Mouse (Mus musculus) limb, embryonic 11.5 days (tissue): ENCODE results near the gene Pacrg. TPM values are rescaled to one million over a fixed set of nuclear protein-coding genes. Genes with fewer than 3 reads are reported as not detected.

Experiments
- ATAC-seq: fragments of 200-750 bp; cut with Nextera tagmentation; 2 replicates; pipeline ENCODE4 v1.8.0; 2017; ENCODE audit warnings: low read depth; ENCODE audit not compliant: insufficient number of reproducible peaks, low FRiP score, low TSS enrichment
- DNase-seq: peaks from one replicate; pipeline ENCODE4 v3.0.0-alpha.2; 2015; ENCODE audit warnings: low spot score
- H3K27ac ChIP-seq: fragments of 300-500 bp; sonication (generic); replicated peaks from 2 replicates; pipeline ENCODE4 v1.5.1; 2014; ENCODE audit warnings: low read depth, mild to moderate bottlenecking, low read length
- H3K27me3 ChIP-seq: fragments of 300-500 bp; sonication (generic); 2 replicates; pipeline ENCODE4 v1.6.1; 2014; ENCODE audit warnings: mild to moderate bottlenecking, low read length, mixed read lengths; ENCODE audit not compliant: control insufficient read depth, insufficient read depth
- H3K36me3 ChIP-seq: fragments of 300-500 bp; sonication (generic); 2 replicates; pipeline ENCODE4 v1.6.1; 2014; ENCODE audit warnings: mild to moderate bottlenecking, low read length, moderate library complexity, mixed read lengths; ENCODE audit not compliant: control insufficient read depth, insufficient read depth
- H3K4me1 ChIP-seq: fragments of 300-500 bp; sonication (generic); 2 replicates; pipeline ENCODE4 v1.6.1; 2014; ENCODE audit warnings: low read length, mixed read lengths; ENCODE audit not compliant: control insufficient read depth, insufficient read depth
- H3K4me2 ChIP-seq: fragments of 300-500 bp; sonication (generic); 2 replicates; pipeline ENCODE4 v1.6.1; 2014; ENCODE audit warnings: low read depth, mild to moderate bottlenecking, moderate library complexity; ENCODE audit not compliant: severe bottlenecking
- H3K4me3 ChIP-seq: fragments of 300-500 bp; sonication (generic); 2 replicates; pipeline ENCODE4 v1.5.1; 2014; ENCODE audit warnings: low read depth, low read length
- H3K9ac ChIP-seq: fragments of 300-500 bp; sonication (generic); 2 replicates; pipeline ENCODE4 v1.6.1; 2014; ENCODE audit warnings: mild to moderate bottlenecking, low read length
- H3K9me3 ChIP-seq: fragments of 300-500 bp; sonication (generic); 2 replicates; pipeline ENCODE4 v1.6.1; 2016; ENCODE audit warnings: low read length; ENCODE audit not compliant: control insufficient read depth
- WGBS: fragments of 180-500 bp; shearing (Covaris S2); extraction: QIAGEN DNeasy Blood & Tissue Kit; methylation state at CpG from one replicate; pipeline ENCODE4 v1.1.7; 2014; 5-methylcytosine and 5-hydroxymethylcytosine counted together
- polyA plus RNA-seq: library from polyadenylated mRNA; unstranded; fragments of >200 nt; fragmentation: Nextera tagmentation; extraction: Ambion mirVana; gene quantifications from 2 replicates; pipeline ENCODE4 v1.2.1, GENCODE M21; 2014

Gene Pacrg
- polyA plus RNA-seq: 1.3 and 2.8 TPM in 2 replicates

GRCm38 (mm10) chr17:10840148-10840707 lies at the start of gene Pacrg, which contains the start of gene Prkn:
TSS of gene Pacrg (minus strand) at chr17:10840311.
TSS of gene Prkn (plus strand) at chr17:10840384.
- ATAC-seq: peak; percentile 96
- WGBS: under 1% methylated on average over 49 of the region's 58 CpGs
- H3K4me2 ChIP-seq: peak within 1 kb of the TSS; percentile 69

GRCm38 (mm10) chr17:10887924-10888323 lies 47.8 kb upstream of the Pacrg start:
- Histone ChIP-seq H3K4me3 (no peak overlapping the region), H3K27me3 (no peaks in the 10 kb centered on the region), H3K9me3 (no peaks in the 10 kb centered on the region), H3K27ac (no peak overlapping the region), H3K4me1 (no peaks in the 10 kb centered on the region), H3K4me2 (no peak overlapping the region), H3K36me3 (no peaks in the 10 kb centered on the region), H3K9ac (no peak overlapping the region)
- WGBS: 38% methylated on average over 4 of the region's 4 CpGs
- ATAC-seq (no peak), DNase-seq (no peak)

More at GRCm38 (mm10) chr17:10840148-10840707, at the start of gene Pacrg, which contains the start of gene Prkn:
- Histone ChIP-seq H3K27ac (no peak within 1 kb of the TSS), H3K27me3 (no peaks in the 10 kb centered on the region), H3K4me1 (no peaks in the 10 kb centered on the region), H3K4me3 (peak within 1 kb of the TSS; percentile 70), H3K36me3 (no peaks in the 10 kb centered on the region), H3K9ac (peak within 1 kb of the TSS; percentile 62), H3K9me3 (no peaks in the 10 kb centered on the region)
- peak; percentile 99 for DNase-seq

GRCm38 (mm10) chr17:10882260-10882659 lies 42.1 kb upstream of the Pacrg start:
- Histone ChIP-seq H3K4me2 (no peak overlapping the region), H3K27me3 (no peaks in the 10 kb centered on the region), H3K36me3 (no peaks in the 10 kb centered on the region), H3K4me1 (no peaks in the 10 kb centered on the region), H3K27ac (no peak overlapping the region), H3K9ac (no peak overlapping the region), H3K4me3 (no peak overlapping the region), H3K9me3 (no peaks in the 10 kb centered on the region)
- WGBS: 85% methylated on average over 1 of the region's 1 CpGs
- ATAC-seq (no peak), DNase-seq (no peak)

DNA sequence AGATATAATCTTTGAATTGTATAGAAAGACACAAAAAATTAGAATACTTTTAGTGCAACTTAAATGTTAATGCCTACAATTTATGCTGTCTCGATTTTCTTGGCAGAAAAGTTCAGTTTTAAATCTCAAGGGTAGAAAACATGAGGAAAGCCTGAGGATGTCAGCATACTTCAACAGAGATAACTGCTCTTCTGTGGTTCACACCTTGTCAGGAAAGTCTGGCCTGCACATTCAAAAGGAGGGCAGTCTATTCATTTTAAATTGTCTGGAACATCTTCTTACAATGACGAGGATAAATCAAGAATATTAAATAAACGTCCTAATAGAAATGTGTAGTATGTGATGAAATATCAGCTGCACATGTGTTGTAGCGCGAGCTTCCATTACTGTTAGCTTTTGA lies 38.9 kb upstream of the Pacrg start:
- no peak overlapping the region for H3K4me2 ChIP-seq
- H3K36me3 ChIP-seq: no peaks in the 10 kb centered on the region
- ATAC-seq: no peak
- DNase-seq: no peak
- H3K9ac ChIP-seq: no peak overlapping the region
- no peak overlapping the region for H3K27ac ChIP-seq
- no peaks in the 10 kb centered on the region for H3K4me1 ChIP-seq
- 87% methylated on average over 5 of the region's 5 CpGs for WGBS
- H3K4me3 ChIP-seq: no peak overlapping the region
- H3K27me3 ChIP-seq: no peaks in the 10 kb centered on the region
- H3K9me3 ChIP-seq: no peaks in the 10 kb centered on the region

- no peak for ATAC-seq
- DNase-seq: no peak
- H3K27ac ChIP-seq: no peak overlapping the region
- no peak overlapping the region for H3K4me3 ChIP-seq
- H3K36me3 ChIP-seq: no peaks in the 10 kb centered on the region
- no peaks in the 10 kb centered on the region for H3K9me3 ChIP-seq
- WGBS: 92% methylated on average over 7 of the region's 7 CpGs
- H3K4me1 ChIP-seq: no peaks in the 10 kb centered on the region
- H3K4me2 ChIP-seq: no peak overlapping the region
- H3K9ac ChIP-seq: no peak overlapping the region
- no peaks in the 10 kb centered on the region for H3K27me3 ChIP-seq
Observed at GRCm38 (mm10) chr17:10874208-10875187, 34.4 kb upstream of the Pacrg start.

DNA sequence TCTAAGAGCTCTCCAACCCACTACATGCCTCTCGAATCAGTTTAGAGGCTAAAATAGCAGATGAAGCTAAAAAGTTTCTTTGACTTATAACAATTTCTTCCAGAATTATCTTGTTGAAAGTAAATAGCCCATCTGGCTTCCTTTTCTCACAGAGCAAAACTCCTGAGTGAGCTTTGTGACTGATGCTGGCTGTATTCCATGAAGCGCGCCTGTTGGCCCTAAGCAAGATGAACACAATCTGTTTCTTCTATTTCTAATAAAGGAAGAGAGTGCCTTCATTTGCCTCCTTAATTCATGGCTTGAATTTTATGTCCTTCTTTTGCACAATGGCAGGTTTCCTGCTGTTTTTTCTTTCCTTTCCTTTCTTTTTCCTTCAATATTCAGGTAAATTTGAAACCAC lies 14.1 kb upstream of the Pacrg start:
- no peak overlapping the region for H3K4me3 ChIP-seq
- DNase-seq: no peak
- ATAC-seq: no peak
- no peak overlapping the region for H3K27ac ChIP-seq
- no peak overlapping the region for H3K9ac ChIP-seq
- no peaks in the 10 kb centered on the region for H3K4me1 ChIP-seq
- no peaks in the 10 kb centered on the region for H3K9me3 ChIP-seq
- WGBS: 97% methylated on average over 3 of the region's 3 CpGs
- H3K36me3 ChIP-seq: no peaks in the 10 kb centered on the region
- no peaks in the 10 kb centered on the region for H3K27me3 ChIP-seq
- H3K4me2 ChIP-seq: no peak overlapping the region

- DNase-seq (peak; percentile 54), ATAC-seq (peak; percentile 49)
- Histone ChIP-seq H3K36me3 (no peaks in the 10 kb centered on the region), H3K4me1 (no peaks in the 10 kb centered on the region), H3K4me2 (peak overlapping the region; percentile 69), H3K9ac (peak overlapping the region; percentile 58), H3K9me3 (no peaks in the 10 kb centered on the region), H3K27me3 (no peaks in the 10 kb centered on the region), H3K27ac (no peak overlapping the region), H3K4me3 (peak overlapping the region; percentile 70)
- 2% methylated on average over 20 of the region's 20 CpGs for WGBS
Observed at GRCm38 (mm10) chr17:10840731-10841201, 655 bp upstream of the Pacrg start.

DNA sequence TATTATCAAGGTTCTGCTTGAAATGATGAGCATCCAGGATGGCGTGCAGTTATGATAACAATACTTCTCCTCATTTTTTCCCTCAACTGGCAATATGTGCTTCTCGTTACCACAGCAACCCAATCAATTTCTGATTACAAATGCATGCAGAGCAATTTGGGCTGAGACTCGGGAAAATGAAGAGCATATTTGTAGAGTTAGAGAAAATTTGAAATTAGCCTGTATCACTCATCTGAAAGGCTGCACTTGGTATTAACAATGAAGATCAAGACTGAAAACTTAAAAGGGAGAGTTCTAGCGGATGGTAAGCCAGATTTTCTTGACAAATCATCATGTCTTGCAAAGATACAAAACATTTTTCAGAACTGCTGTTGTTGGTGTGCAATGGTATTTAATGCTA lies 21.1 kb downstream of the Pacrg start:
- DNase-seq (no peak), ATAC-seq (no peak)
- Histone ChIP-seq H3K4me2 (no peak overlapping the region), H3K9me3 (no peaks in the 10 kb centered on the region), H3K4me3 (no peak overlapping the region), H3K9ac (no peak overlapping the region), H3K36me3 (no peaks in the 10 kb centered on the region), H3K27ac (no peak overlapping the region), H3K4me1 (no peaks in the 10 kb centered on the region), H3K27me3 (no peaks in the 10 kb centered on the region)
- 84% methylated on average over 4 of the region's 4 CpGs for WGBS
